Mouse (Mus musculus) liver, adult 2 months (tissue): Measurements from ENCODE around the gene Hormad2.

Source experiments
- CTCF ChIP-seq: fragments of 200-500 bp; IDR thresholded peaks from 2 replicates; pipeline ENCODE4 v1.5.1; 2011; ENCODE audit warnings: low read depth, low read length, control low read depth
- POLR2A ChIP-seq: fragments of 200-500 bp; IDR thresholded peaks from 2 replicates; pipeline ENCODE4 v1.6.1; 2011; ENCODE audit warnings: low read length, control low read depth; ENCODE audit not compliant: insufficient read depth; ENCODE audit errors: extremely low read depth

- no peak for TF ChIP-seq CTCF
- no peak for TF ChIP-seq POLR2A
These were observed 132.8 kb downstream of the Hormad2 start for GRCm38 (mm10) chr11:4308060-4308513.
